Mouse (Mus musculus) midbrain, postnatal 0 days (tissue): ENCODE data around the gene Snai3. TPM values are rescaled to one million over a fixed set of nuclear protein-coding genes. Genes with fewer than 3 reads are reported as not detected.

Experiments
- ATAC-seq: fragments of 200-750 bp; cut with Nextera tagmentation; 2 replicates; pipeline ENCODE4 v1.8.0; 2017; ENCODE audit warnings: moderate number of reproducible peaks, mild to moderate bottlenecking, moderate TSS enrichment, moderate library complexity; ENCODE audit not compliant: low FRiP score
- DNase-seq: peaks from one replicate; pipeline ENCODE4 v3.0.0-alpha.2; 2015; ENCODE audit warnings: low spot score
- H3K27ac ChIP-seq: fragments of 300-500 bp; sonication (generic); 2 replicates; pipeline ENCODE4 v1.5.1; 2014; ENCODE audit warnings: low read depth, mild to moderate bottlenecking, low read length, mixed read lengths
- H3K27me3 ChIP-seq: fragments of 300-500 bp; sonication (generic); 2 replicates; pipeline ENCODE4 v1.6.1; 2014; ENCODE audit warnings: low read length, control low read depth, mixed read lengths; ENCODE audit not compliant: insufficient read depth
- H3K36me3 ChIP-seq: fragments of 300-500 bp; sonication (generic); 2 replicates; pipeline ENCODE4 v1.6.1; 2014; ENCODE audit warnings: low read length, control low read depth, mixed read lengths; ENCODE audit not compliant: insufficient read depth
- H3K4me1 ChIP-seq: fragments of 300-500 bp; sonication (generic); 2 replicates; pipeline ENCODE4 v1.6.1; 2014; ENCODE audit warnings: mild to moderate bottlenecking, control low read depth, antibody characterized with exemption, low read length, mixed read lengths; ENCODE audit not compliant: insufficient read depth
- H3K4me2 ChIP-seq: fragments of 300-500 bp; sonication (generic); 2 replicates; pipeline ENCODE4 v1.6.1; 2014; ENCODE audit warnings: low read depth, mild to moderate bottlenecking, low read length, mixed read lengths; ENCODE audit not compliant: poor library complexity, severe bottlenecking
- H3K4me3 ChIP-seq: fragments of 300-500 bp; sonication (generic); 2 replicates; pipeline ENCODE4 v1.5.1; 2014; ENCODE audit warnings: low read depth, mild to moderate bottlenecking, low read length, moderate library complexity
- H3K9ac ChIP-seq: fragments of 300-500 bp; sonication (generic); replicated peaks from 2 replicates; pipeline ENCODE4 v1.6.1; 2014; ENCODE audit warnings: mild to moderate bottlenecking, low read length, moderate library complexity, mixed read lengths; ENCODE audit not compliant: poor library complexity, severe bottlenecking
- H3K9me3 ChIP-seq: fragments of 300-500 bp; sonication (generic); 2 replicates; pipeline ENCODE4 v1.6.1; 2016; ENCODE audit warnings: low read length, control low read depth
- CTCF ChIP-seq: IDR thresholded peaks from 2 replicates; pipeline ENCODE4 v1.5.1; 2016; ENCODE audit warnings: antibody characterized with exemption, mild to moderate bottlenecking
- WGBS: fragments of 180-500 bp; shearing (Covaris S2); extraction: QIAGEN DNeasy Blood & Tissue Kit; methylation state at CpG from one replicate; pipeline ENCODE4 v1.1.7; 2014; 5-methylcytosine and 5-hydroxymethylcytosine counted together
- polyA plus RNA-seq: library from polyadenylated mRNA; unstranded; fragments of >200 nt; fragmentation: Nextera tagmentation; extraction: Ambion mirVana; gene quantifications from 2 replicates; pipeline ENCODE4 v1.2.1, GENCODE M21; 2015
- total RNA-seq: library from RNA; depleted of rRNA; stranded (reverse); fragments of >200 nt; gene quantifications from 2 replicates; pipeline ENCODE4 v1.2.3, GENCODE M21; 2014

Gene Snai3
- total and polyA plus RNA-seq, 2 experiments from 2014 or later, result not detected

- no peak for TF ChIP-seq CTCF
- no peak for DNase-seq
- no peak for ATAC-seq
Measured at GRCm38 (mm10) chr8:122430646-122431045, 29.9 kb downstream of the Snai3 start.

DNA sequence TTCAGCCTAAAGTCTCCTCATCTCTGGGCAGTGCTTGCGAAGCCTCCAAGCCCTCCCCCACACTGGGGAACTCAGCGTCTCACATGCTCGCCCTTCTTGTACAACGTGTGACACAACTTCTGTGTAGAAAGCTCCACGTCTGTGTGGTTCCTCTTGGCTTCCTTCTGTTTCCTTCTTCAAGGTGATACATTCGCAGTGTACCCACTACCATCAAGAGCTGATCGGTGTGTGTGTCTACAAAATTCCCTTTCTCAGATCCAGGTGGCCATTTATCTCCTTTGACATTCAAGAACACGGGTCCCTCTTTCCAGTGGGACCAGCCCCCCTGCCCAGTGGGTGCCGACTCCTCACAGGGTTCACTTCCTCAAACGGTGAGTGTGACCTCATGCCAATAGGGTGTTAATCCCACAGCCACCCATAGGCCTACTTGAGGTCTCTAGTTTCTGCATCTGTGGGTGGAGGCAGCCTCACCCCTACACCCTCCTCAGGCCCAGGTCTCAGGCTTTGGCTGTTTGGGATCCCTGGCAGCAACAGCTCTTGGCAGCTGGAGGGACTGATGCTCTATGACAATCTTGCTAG is 30.4 kb downstream of the Snai3 start:
- no peaks in the 10 kb centered on the region for H3K9me3 ChIP-seq
- H3K4me2 ChIP-seq, result no peak overlapping the region
- peaks cover 17% of the 10 kb centered on the region; the same call in 1 of the 2 replicates for H3K36me3 ChIP-seq
- DNase-seq, result no peak
- H3K27me3 ChIP-seq, result no peaks in the 10 kb centered on the region
- H3K4me1 ChIP-seq, result no peaks in the 10 kb centered on the region
- no peak for ATAC-seq
- H3K9ac ChIP-seq, result no peak overlapping the region
- no peak overlapping the region for H3K27ac ChIP-seq
- WGBS, result 80% methylated on average over 10 of the region's 10 CpGs
- no peak for TF ChIP-seq CTCF
- H3K4me3 ChIP-seq, result no peak overlapping the region

More at GRCm38 (mm10) chr8:122430646-122431045, 29.9 kb downstream of the Snai3 start:
- peaks cover 17% of the 10 kb centered on the region; the same call in 1 of the 2 replicates for H3K36me3 ChIP-seq
- H3K27ac ChIP-seq, result no peak overlapping the region
- 85% methylated on average over 3 of the region's 3 CpGs for WGBS
- H3K9ac ChIP-seq, result no peak overlapping the region
- no peak overlapping the region for H3K4me2 ChIP-seq
- H3K4me1 ChIP-seq, result no peaks in the 10 kb centered on the region
- no peaks in the 10 kb centered on the region for H3K27me3 ChIP-seq
- H3K4me3 ChIP-seq, result no peak overlapping the region
- H3K9me3 ChIP-seq, result no peaks in the 10 kb centered on the region

- Histone ChIP-seq H3K4me1 (no peaks in the 10 kb centered on the region), H3K27me3 (no peaks in the 10 kb centered on the region), H3K36me3 (no peaks in the 10 kb centered on the region), H3K9ac (no peak overlapping the region), H3K9me3 (no peaks in the 10 kb centered on the region), H3K27ac (no peak overlapping the region), H3K4me2 (no peak overlapping the region), H3K4me3 (no peak overlapping the region)
- DNase-seq, result no peak
- WGBS, result 92% methylated on average over 9 of the region's 9 CpGs
- TF ChIP-seq CTCF, result no peak
- no peak for ATAC-seq
Measured at GRCm38 (mm10) chr8:122428163-122428562, 32.4 kb downstream of the Snai3 start.

- H3K36me3 ChIP-seq, result no peaks in the 10 kb centered on the region
- H3K4me1 ChIP-seq, result no peaks in the 10 kb centered on the region
- H3K27ac ChIP-seq, result no peak overlapping the region
- TF ChIP-seq CTCF, result no peak
- H3K27me3 ChIP-seq, result no peaks in the 10 kb centered on the region
- no peak for DNase-seq
- H3K4me2 ChIP-seq, result no peak overlapping the region
- no peak overlapping the region for H3K9ac ChIP-seq
- H3K9me3 ChIP-seq, result no peaks in the 10 kb centered on the region
- H3K4me3 ChIP-seq, result no peak overlapping the region
- no peak for ATAC-seq
- WGBS, result 91% methylated on average over 7 of the region's 7 CpGs
Measured at GRCm38 (mm10) chr8:122427607-122428006, 32.9 kb downstream of the Snai3 start.

GRCm38 (mm10) chr8:122426145-122426544 is 34.4 kb downstream of the Snai3 start:
- H3K4me3 ChIP-seq, result no peak overlapping the region
- no peak overlapping the region for H3K9ac ChIP-seq
- DNase-seq, result no peak
- WGBS, result 78% methylated on average over 9 of the region's 9 CpGs
- H3K36me3 ChIP-seq, result no peaks in the 10 kb centered on the region
- no peaks in the 10 kb centered on the region for H3K27me3 ChIP-seq
- no peak overlapping the region for H3K27ac ChIP-seq
- H3K9me3 ChIP-seq, result no peaks in the 10 kb centered on the region
- no peak overlapping the region for H3K4me2 ChIP-seq
- H3K4me1 ChIP-seq, result no peaks in the 10 kb centered on the region
- ATAC-seq, result no peak
- no peak for TF ChIP-seq CTCF

GRCm38 (mm10) chr8:122423659-122424058 is 36.9 kb downstream of the Snai3 start:
- DNase-seq (peak; percentile 38), ATAC-seq (no peak)
- H3K9me3 ChIP-seq, result no peaks in the 10 kb centered on the region
- no peaks in the 10 kb centered on the region for H3K27me3 ChIP-seq
- H3K36me3 ChIP-seq, result no peaks in the 10 kb centered on the region; the same call in 1 of the 2 replicates
- H3K9ac ChIP-seq, result no peak overlapping the region
- no peak for TF ChIP-seq CTCF
- WGBS, result 64% methylated on average over 5 of the region's 5 CpGs
- no peaks in the 10 kb centered on the region for H3K4me1 ChIP-seq
- no peak overlapping the region for H3K27ac ChIP-seq
- no peak overlapping the region for H3K4me2 ChIP-seq
- H3K4me3 ChIP-seq, result no peak overlapping the region
